Mouse (Mus musculus) telencephalon, adult 2 months (tissue): ENCODE measurements around the gene Entpd3.
"Not testable (repeated sequence)": the region's sequence is repeated elsewhere in the genome, so short reads cannot be mapped to it uniquely, and the experiment has no call there.

Experiments used
- DNase-seq: peaks from one replicate; pipeline ENCODE4 v3.0.0-alpha.2; 2011; ENCODE audit warnings: low read depth, low spot score

Gene Entpd3

GRCm38 (mm10) chr9:120533446-120533950, 6.1 kb upstream of the Entpd3 start:
- DNase-seq: not testable (repeated sequence)

DNA sequence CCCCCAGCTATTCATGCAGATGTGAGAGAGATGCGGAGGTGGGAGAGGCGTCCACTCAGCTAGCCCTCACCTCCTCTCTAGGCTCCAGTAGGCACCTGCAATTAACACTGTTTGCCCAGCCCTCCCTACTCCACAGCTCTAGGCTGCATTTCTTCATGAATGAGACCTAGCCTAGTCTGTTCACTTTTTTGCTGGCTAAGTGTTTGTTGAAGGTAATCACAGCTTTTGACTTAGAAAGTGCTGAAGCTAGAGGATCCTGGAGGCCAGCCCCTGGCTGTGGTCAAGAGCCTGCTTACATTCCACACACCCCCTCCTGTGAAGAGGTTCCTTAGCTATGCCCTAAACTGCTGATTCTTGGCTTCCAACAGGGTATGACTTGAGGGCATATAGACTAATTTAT, 1.8 kb downstream of the Entpd3 start:
- DNase-seq: no peak

- no peak for DNase-seq
These were observed 2.6 kb downstream of the Entpd3 start for GRCm38 (mm10) chr9:120542241-120542640.

DNA sequence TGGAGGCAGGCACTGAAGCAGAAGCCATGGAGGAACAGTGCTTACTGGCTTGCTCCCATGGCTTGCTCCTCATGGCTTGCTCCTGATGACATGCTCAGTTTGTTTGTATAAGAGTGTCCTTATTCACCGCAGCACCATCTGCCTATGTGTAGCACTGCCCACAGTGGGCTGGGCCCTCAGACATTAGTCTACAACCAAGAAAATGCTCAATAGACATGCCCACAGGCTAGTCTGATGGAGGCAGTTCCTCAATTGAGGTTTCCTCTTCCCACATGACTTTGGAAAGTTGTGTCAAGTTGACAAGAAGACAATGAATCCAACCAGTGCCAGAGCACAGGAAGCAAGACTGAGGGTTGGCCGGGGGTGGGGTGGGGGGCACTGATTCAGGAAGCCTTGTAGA, 6.4 kb downstream of the Entpd3 start:
- DNase-seq: no peak

GRCm38 (mm10) chr9:120546482-120546881, 6.9 kb downstream of the Entpd3 start:
- no peak for DNase-seq

DNA sequence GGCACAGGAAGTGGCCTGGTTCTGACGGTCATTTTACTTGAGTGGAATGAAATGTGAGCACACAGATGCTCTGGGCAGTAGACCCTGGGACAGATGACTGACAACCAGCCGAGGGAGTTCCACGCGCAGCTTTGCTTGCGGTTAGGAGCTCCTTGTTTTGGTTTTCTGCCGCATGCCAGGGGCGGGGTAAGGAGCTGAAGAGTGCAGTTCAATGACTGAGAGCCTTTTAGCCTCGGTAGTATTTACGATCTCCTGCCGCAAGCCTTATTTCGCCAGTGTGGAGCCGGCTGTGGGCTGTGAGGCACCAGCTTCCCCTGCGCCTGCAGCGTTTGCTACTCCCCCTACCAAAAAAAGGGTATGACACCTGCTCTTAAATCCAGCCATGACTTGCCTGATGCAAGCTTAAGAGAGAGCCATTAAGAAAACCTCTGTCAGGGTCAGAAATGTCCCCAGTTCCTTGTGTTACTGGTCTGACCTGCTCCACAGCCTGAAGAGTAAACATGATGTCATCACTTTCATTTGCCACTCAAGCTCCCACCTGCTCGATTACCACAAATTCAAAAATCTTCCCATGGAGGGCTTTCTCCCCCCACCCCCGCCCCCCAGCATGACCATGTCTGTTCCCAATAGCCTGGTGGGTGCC, 7.5 kb downstream of the Entpd3 start:
- no peak for DNase-seq

GRCm38 (mm10) chr9:120550778-120551177, 11.2 kb downstream of the Entpd3 start:
- DNase-seq: no peak

GRCm38 (mm10) chr9:120563590-120563989, 24.0 kb downstream of the Entpd3 start:
- DNase-seq: no peak

- no peak for DNase-seq
These were observed 24.6 kb downstream of the Entpd3 start for GRCm38 (mm10) chr9:120564247-120564646.

GRCm38 (mm10) chr9:120566384-120566783, 26.8 kb downstream of the Entpd3 start:
- no peak for DNase-seq

DNA sequence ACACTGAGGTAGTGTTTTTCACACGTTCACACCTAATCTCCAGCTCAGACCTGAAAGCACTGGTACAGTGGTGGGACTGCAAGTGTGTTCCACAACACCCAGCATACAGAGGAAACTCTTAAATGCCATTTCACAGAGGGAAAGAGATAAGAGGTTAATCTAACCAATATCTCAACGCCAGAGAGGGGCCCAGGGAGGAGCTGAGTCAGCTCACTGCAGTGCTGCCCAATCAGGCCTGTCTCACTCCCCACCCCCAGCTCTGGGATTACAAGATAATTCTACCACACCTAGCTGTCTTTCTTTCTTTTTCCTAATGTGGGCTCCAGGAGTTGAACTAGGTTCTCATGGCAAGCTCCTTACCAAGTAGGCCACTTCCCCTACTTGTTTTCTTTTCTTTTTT, 29.3 kb downstream of the Entpd3 start:
- DNase-seq: no peak

- DNase-seq: no peak
These were observed 30.2 kb downstream of the Entpd3 start for GRCm38 (mm10) chr9:120569721-120570333.

DNA sequence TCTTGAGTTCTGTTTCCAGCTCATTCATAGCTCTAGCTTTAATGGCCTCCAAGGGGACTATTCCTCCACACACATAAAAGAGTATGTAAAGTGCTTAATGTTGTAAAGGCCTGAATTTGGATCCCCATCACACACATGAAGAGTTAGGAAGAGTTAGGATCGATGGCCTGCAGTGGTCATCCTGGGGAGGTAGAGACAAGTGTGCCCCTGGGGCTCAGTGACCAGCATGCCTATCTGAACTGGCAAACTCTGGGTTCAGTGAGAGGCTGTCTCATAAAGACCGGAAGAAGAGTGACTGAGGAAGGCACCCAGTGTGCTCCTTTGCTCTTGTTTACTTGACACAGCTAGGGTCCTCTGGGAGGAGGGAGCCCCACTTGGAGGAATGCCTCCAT, 30.7 kb downstream of the Entpd3 start:
- no peak for DNase-seq

DNA sequence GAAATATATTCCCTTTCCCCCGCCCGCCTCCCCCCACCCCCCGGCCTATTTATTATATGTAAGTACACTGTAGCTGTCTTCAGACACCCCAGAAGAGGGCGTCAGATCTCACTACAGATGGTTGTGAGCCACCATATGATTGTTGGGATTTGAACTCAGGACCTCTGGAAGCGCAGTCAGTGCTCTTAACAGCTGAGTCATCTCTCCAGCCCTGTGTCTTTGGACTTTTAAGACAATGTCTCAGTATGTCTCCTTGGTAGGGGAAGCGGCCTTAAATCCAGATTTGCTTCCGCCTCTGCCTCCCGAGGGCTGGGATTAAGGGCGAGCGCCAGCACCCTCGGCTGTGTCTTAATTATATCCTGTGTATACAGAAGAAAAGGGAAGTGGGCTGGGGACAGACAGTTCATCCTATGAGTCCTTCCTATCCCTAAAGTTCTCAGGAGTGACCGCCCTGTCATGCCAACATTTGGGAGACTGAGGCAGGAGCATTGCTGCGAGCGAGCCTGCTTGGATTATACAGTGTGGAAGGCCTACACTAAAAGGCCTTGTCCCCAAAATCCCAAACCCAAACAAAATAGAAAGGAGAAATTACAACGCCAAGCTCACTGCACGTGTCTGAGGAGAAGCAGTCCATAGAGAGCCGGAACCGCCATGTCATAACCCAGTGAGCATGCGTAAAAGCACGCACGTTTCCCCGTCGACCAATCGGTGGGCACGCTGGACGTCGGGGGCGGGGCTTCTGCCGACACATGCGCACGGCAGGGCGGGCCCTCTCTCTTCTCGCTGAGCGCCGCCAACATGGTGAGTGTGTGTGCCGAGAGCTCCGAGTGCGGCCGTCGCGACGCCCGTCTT, 31.3 kb downstream of the Entpd3 start, which contains the start of gene Rpl14:
Gene Rpl14 (plus strand): TSS at position 704 of the 852 bp plus-strand sequence.
- peak; percentile 92 for DNase-seq

GRCm38 (mm10) chr9:120571593-120572385, 32.2 kb downstream of the Entpd3 start:
- DNase-seq: no peak

DNA sequence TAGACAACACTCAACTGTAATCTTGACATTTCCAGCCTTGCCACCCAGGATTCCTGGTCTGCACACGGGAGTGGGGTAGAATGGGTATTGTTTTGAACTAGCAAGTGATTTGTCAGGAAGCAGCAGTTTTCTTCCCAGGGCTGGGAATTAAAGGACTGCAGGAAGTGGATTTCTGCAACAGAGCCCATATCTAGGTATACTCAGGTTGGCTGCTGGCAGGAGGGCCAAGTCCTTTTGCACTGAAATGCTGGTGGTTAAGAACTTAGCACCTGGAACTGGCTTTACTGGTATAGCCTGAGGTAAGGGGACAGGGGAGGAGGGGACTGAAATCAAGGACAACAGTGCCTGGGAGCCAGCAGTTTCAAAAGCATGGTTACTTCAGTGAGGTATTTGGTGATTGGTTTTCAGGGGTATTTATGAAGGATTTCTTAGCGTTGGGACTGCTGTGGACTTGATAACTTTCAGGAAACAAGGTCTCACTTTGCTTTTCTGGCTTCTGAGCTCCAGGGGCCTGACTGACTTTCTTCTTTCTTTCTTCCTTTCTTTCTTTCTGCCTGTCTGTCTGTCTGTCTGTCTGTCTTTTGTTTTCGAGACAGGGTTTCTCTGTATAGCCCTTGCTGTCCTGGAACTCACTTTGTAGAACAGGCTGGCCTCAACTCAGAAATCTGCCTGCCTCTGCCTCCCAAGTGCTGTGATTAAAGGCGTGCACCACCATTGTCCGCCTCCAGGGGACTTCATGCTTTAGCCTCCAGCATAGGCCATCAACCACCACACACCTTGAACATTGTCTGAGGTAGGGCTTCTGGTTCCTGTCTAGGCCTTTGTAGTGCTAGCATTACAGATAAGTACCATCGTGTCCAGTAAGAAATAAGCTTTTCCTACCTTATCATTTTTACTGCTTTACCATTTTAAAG, 36.4 kb downstream of the Entpd3 start:
- no peak for DNase-seq

- DNase-seq: no peak
These were observed 37.0 kb downstream of the Entpd3 start for GRCm38 (mm10) chr9:120576662-120577013.

- peak; percentile 95 for DNase-seq
These were observed 37.6 kb downstream of the Entpd3 start for GRCm38 (mm10) chr9:120577133-120577651.

- DNase-seq: no peak
These were observed 38.2 kb downstream of the Entpd3 start for GRCm38 (mm10) chr9:120577706-120578405.

- DNase-seq: no peak
These were observed 39.1 kb downstream of the Entpd3 start for GRCm38 (mm10) chr9:120578701-120579100.
